14 mouse cellular contexts compared by ENCODE assay signal in genomic region chr4:123589496-123589895, GRCm38 (mm10).
DNase-seq lines count a peak whose midpoint lies in the region; ATAC-seq and TF ChIP-seq lines count a peak whose summit lies in the region.
"Had no signal": no experiment of that assay in that cellular context is flagged by ENCODE, and none has a peak within 500 bp of the region (broad histone marks: within the 10 kb centered on the region; RNA-seq: fewer than 3 reads in every experiment).

No protein-coding gene starts in this region.

- no peak for TF ChIP-seq EP300 in ES-Bruce4 (IDR thresholded peaks at IDR 0.05; ENCODE audit: insufficient read depth, low read depth, low read length)

- TF ChIP-seq CTCF in ES-Bruce4 (IDR thresholded peaks at IDR 0.05; ENCODE audit: low read depth, low read length): no peak

- 0 out of 2 replicates have a peak overlapping the region, but pooled peaks have one; percentile 25 for H3K27ac ChIP-seq in forebrain, embryonic 16.5 days (ENCODE audit: low read length)
- H3K27ac ChIP-seq in forebrain, embryonic 12.5 days: no peak overlapping the region
- H3K27ac ChIP-seq in ES-Bruce4 (ENCODE audit: insufficient read depth, low read length): peak overlapping the region; percentile 70
- peak overlapping the region; percentile 61; the same call in 1 of the 2 replicates for H3K27ac ChIP-seq in kidney, embryonic 16.5 days (ENCODE audit: low read length)
- H3K27ac ChIP-seq: liver, embryonic 12.5 days had no signal

- no peak overlapping the region for H3K4me2 ChIP-seq in forebrain, embryonic 16.5 days (ENCODE audit: low read length)
- no peak overlapping the region for H3K4me2 ChIP-seq in forebrain, embryonic 12.5 days
- H3K4me2 ChIP-seq in kidney, embryonic 16.5 days (replicated peaks; ENCODE audit: low read depth, low read length): no peak overlapping the region
- H3K4me2 ChIP-seq: liver, embryonic 12.5 days had no signal

- no peak overlapping the region for H3K4me3 ChIP-seq in forebrain, embryonic 16.5 days (replicated peaks; ENCODE audit: low read length)
- H3K4me3 ChIP-seq in forebrain, embryonic 12.5 days (replicated peaks): no peak overlapping the region
- no peak overlapping the region for H3K4me3 ChIP-seq in ES-Bruce4 (ENCODE audit: low read depth, low read length)
- H3K4me3 ChIP-seq in kidney, embryonic 16.5 days (ENCODE audit: low read length): no peak overlapping the region
- H3K4me3 ChIP-seq: liver, embryonic 12.5 days; megakaryocyte, embryonic 14.5 days had no signal

- no peak for TF ChIP-seq POLR2A in ES-Bruce4 (IDR thresholded peaks at IDR 0.05; ENCODE audit: insufficient read depth, low read length)

- DNase-seq in kidney, adult 11 months: peak; percentile 43
- DNase-seq in kidney, postnatal 4 days: no peak
- DNase-seq in adrenal gland, adult 2 months: no peak
- no peak for DNase-seq in Muller cell, postnatal 12 days (ENCODE audit: inconsistent ontology term)
- DNase-seq: cerebellum, adult 9-10 months; layer of hippocampus, postnatal 36 days; thymus, postnatal 4 days had no signal

- H3K4me1 ChIP-seq in forebrain, embryonic 16.5 days (replicated peaks; ENCODE audit: control insufficient read depth, insufficient read depth, low read length): peaks cover 40% of the 10 kb centered on the region
- peaks cover 50% of the 10 kb centered on the region for H3K4me1 ChIP-seq in forebrain, embryonic 12.5 days
- no peaks in the 10 kb centered on the region for H3K4me1 ChIP-seq in ES-Bruce4 (ENCODE audit: control insufficient read depth, insufficient read depth, low read length)
- peaks cover 36% of the 10 kb centered on the region for H3K4me1 ChIP-seq in kidney, embryonic 16.5 days (ENCODE audit: insufficient read depth, low read length)

- H3K9ac ChIP-seq in forebrain, embryonic 16.5 days (replicated peaks; ENCODE audit: low read depth, low read length): no peak overlapping the region
- no peak overlapping the region for H3K9ac ChIP-seq in forebrain, embryonic 12.5 days
- H3K9ac ChIP-seq in ES-Bruce4 (ENCODE audit: low read depth, poor library complexity, severe bottlenecking): no peak overlapping the region
- 0 out of 2 replicates have a peak overlapping the region, but pooled peaks have one; percentile 11 for H3K9ac ChIP-seq in kidney, embryonic 16.5 days (replicated peaks; ENCODE audit: low read length)
- H3K9ac ChIP-seq: liver, embryonic 12.5 days had no signal

- no peaks in the 10 kb centered on the region for H3K36me3 ChIP-seq in forebrain, embryonic 16.5 days (ENCODE audit: control insufficient read depth, insufficient read depth)
- no peaks in the 10 kb centered on the region for H3K36me3 ChIP-seq in forebrain, embryonic 12.5 days (replicated peaks)
- H3K36me3 ChIP-seq in ES-Bruce4 (ENCODE audit: control insufficient read depth, insufficient read depth, low read length, poor library complexity, severe bottlenecking): no peaks in the 10 kb centered on the region
- H3K36me3 ChIP-seq in kidney, embryonic 16.5 days (ENCODE audit: insufficient read depth, low read length): no peaks in the 10 kb centered on the region
- H3K36me3 ChIP-seq: G1E; liver, embryonic 12.5 days had no signal

- no peak for ATAC-seq in forebrain, embryonic 16.5 days
- ATAC-seq in forebrain, embryonic 12.5 days (ENCODE audit: low FRiP score): no peak
- no peak for ATAC-seq in kidney, embryonic 16.5 days (ENCODE audit: low FRiP score, low TSS enrichment)
- ATAC-seq: liver, embryonic 12.5 days had no signal

- no peaks in the 10 kb centered on the region for H3K27me3 ChIP-seq in forebrain, embryonic 16.5 days (replicated peaks; ENCODE audit: control insufficient read depth, insufficient read depth, low read length)
- no peaks in the 10 kb centered on the region for H3K27me3 ChIP-seq in forebrain, embryonic 12.5 days
- H3K27me3 ChIP-seq in ES-Bruce4 (ENCODE audit: control insufficient read depth, insufficient read depth, low read length, poor library complexity, severe bottlenecking): no peaks in the 10 kb centered on the region
- H3K27me3 ChIP-seq in kidney, embryonic 16.5 days (ENCODE audit: insufficient read depth, low read length): no peaks in the 10 kb centered on the region
- H3K27me3 ChIP-seq: liver, embryonic 12.5 days had no signal

- 51% methylated on average over 3 of the region's 3 CpGs for WGBS in forebrain, embryonic 16.5 days
- WGBS in forebrain, embryonic 12.5 days: 68% methylated on average over 3 of the region's 3 CpGs
- 70% methylated on average over 3 of the region's 3 CpGs for WGBS in kidney, embryonic 16.5 days

- H3K9me3 ChIP-seq in forebrain, embryonic 16.5 days (ENCODE audit: control insufficient read depth, low read length): no peaks in the 10 kb centered on the region
- no peaks in the 10 kb centered on the region for H3K9me3 ChIP-seq in forebrain, embryonic 12.5 days
- no peaks in the 10 kb centered on the region for H3K9me3 ChIP-seq in ES-Bruce4 (replicated peaks; ENCODE audit: control insufficient read depth, insufficient read depth, low read length, poor library complexity, severe bottlenecking)
- H3K9me3 ChIP-seq in kidney, embryonic 16.5 days (ENCODE audit: low read length): no peaks in the 10 kb centered on the region
- H3K9me3 ChIP-seq: G1E; liver, embryonic 12.5 days; megakaryocyte, embryonic 14.5 days had no signal
